Mouse (Mus musculus): Measurements from ENCODE around the gene Slc39a9. TPM values are rescaled to one million over a fixed set of nuclear protein-coding genes. Genes with fewer than 3 reads are reported as not detected.
A peak's percentile ranks its signal among the peaks of the same experiment; 100 is the strongest.

Gene Slc39a9
- total RNA-seq, 2 experiments from 2014 or later: 37.6 to 40.6 TPM

DNA sequence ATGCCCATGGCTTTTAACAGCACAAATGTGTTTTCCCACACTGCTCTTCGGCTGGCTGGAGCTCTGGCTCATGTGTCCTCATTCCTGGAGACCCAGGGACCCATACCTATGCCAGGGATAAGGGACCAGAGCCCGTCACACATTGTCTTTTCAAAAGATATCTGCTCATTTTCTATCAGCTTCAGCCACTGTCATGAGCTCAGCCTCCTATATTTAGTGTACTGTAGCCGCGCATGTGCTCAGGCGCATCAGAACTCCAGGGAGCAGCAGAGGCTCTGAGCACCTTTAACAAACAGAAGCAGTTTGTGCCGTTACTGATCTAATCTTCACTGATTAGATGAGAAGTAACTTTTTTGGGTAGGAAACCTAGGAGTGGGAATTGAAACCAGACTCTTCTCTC lies 72.2 kb downstream of the Slc39a9 start:
- DNase-seq (ENCODE audit: low spot score in 2 of 2): no peak

GRCm38 (mm10) chr12:80719141-80719540 lies 75.5 kb downstream of the Slc39a9 start:
- DNase-seq (ENCODE audit: low spot score in 2 of 2): no peak

- no peak for DNase-seq (ENCODE audit: low spot score in 2 of 2)
Observed at GRCm38 (mm10) chr12:80720507-80720906, 76.8 kb downstream of the Slc39a9 start.

DNA sequence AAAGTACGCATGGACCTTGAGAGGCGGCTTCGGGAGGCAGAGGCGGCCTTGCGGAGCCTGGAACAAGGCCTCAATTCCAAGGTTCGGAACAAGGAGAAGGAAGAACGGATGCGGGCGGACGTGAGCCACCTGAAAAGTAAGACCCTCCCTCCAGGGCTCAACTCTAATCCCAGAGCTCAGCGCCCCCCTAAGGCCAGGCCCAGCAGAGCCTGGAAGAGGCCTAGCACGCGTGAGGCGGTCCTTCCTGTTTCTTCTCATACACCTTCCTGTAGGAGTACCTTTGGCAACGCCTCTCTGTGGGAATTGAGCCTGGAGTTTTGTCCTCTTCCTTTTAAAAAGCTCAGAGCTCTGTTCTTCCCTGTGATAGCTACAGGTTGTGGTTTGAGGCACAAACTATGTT lies 77.8 kb downstream of the Slc39a9 start:
- no peak for DNase-seq (ENCODE audit: low spot score in 2 of 2)

- DNase-seq (ENCODE audit: low spot score in 2 of 2): peak; percentile 74 to 93
Observed at GRCm38 (mm10) chr12:80724853-80725559, 81.3 kb downstream of the Slc39a9 start.

- DNase-seq (ENCODE audit: low spot score in 2 of 2): no peak
Observed at GRCm38 (mm10) chr12:80728207-80728606, 84.5 kb downstream of the Slc39a9 start.

GRCm38 (mm10) chr12:80728814-80729213 lies 85.1 kb downstream of the Slc39a9 start:
- DNase-seq (ENCODE audit: low spot score in 2 of 2): no peak

DNA sequence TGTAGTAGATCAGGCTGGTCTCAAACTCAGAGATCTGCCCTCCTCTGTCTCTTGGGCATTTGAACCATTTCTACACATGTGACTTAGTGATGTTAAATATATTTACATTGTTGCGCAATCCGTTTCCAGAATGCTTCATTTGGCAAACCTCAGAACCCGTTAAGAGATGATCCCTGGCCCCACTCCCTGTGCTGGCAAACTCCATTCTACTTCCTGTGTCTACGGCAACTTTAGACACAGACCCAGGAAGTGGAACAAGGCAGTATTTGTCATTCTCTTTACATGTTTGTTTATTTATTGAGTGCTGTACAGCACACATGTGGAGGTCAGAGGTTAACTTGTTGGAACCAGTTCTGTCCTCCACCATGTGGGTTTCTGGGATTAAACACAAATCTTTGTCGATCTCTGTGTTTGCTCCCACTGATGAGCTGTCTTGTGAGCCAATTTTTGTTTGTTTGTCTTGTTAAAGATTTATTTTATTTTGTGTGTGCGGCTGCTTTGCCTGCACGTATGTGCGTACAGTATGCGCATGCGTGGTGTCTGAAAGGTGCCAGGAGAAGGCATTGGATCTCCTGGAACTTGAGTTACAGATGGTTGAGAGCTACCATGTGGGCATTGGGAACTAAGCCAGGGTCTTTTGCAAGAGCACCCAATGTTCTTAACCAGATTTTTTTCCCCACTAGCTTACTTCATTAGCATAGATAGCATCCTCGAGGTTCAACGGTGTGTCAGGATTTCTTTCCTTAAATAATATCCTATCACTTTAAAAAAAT lies 86.3 kb downstream of the Slc39a9 start:
- DNase-seq (ENCODE audit: low spot score in 2 of 2): peak; percentile 64 to 80

DNA sequence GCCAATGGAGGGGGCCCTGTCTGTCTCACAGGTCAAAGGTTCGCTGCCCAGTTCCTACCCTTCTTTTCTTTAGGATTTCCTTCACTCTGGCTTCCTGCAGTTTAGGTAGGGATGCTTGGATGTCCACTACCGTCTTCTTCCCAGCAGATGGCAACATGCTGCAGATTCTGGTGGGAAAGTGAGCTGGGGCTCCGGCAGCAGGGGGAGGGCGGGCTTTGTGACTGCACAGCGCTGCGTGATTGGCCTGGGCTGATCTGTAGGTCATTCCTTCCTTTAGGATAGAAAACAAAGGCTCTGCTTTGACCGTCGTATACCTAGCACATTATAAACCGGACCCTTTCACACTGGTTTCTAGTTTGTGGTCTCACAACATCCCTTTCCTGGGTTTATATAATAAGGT lies 86.9 kb downstream of the Slc39a9 start:
- DNase-seq (ENCODE audit: low spot score in 2 of 2): peak; percentile 59 to 78

Other genes with a start within 250 kb of the Slc39a9 start
- 10 to 100 TPM; 65.2 to 69.2 TPM for gene Dcaf5, start 207.3 kb upstream of the Slc39a9 start, total RNA-seq (2021)
- gene Exd2, start 180.8 kb upstream of the Slc39a9 start, total RNA-seq (2021): 10 to 100 TPM; 92.1 to 92.7 TPM
- gene Galnt16, start 125.6 kb upstream of the Slc39a9 start, total RNA-seq (2021): 100 to 1,000 TPM; 192 to 196 TPM
- 10 to 100 TPM; 29.9 to 34.3 TPM for gene Erh, start 458 bp downstream of the Slc39a9 start, total RNA-seq (2021)
- gene Plekhd1, start 48.7 kb downstream of the Slc39a9 start, total RNA-seq (2021): 1 to 10 TPM; 5.7 to 8.3 TPM
- 10 to 100 TPM; 16.2 to 16.3 TPM for gene Ccdc177, start 116.8 kb downstream of the Slc39a9 start, total RNA-seq (2021)
- gene Susd6, start 146.6 kb downstream of the Slc39a9 start, total RNA-seq (2021): 10 to 100 TPM; 64.0 to 76.3 TPM